ENCODE assay signal across 9 mouse cellular contexts in the genomic region with DNA sequence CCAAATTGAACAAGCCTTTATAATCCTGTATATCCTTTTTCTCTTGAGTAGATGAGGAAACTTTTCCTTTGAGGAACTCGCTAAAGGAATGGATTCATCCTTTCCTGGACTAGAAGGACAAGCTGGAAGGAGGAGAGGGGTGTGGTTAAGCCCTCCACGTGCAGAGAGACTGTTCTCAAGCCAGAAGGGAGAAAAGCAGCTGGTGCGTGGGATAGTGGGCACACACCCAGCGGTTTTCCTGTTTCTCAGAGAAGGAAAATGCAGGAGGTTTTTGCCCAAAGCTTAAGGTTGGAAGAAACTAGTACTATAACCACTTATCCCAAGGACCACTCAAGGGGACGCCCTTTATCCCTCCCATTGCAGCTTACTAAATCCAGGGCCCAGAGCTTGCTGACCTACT. TPM values are rescaled to one million over a fixed set of nuclear protein-coding genes. Genes with fewer than 3 reads are reported as not detected.
A peak's percentile ranks its signal among the peaks of the same experiment; 100 is the strongest.
DNase-seq lines count a peak whose midpoint lies in the region; ATAC-seq lines count a peak whose summit lies in the region.
"Had no signal": no experiment of that assay in that cellular context is flagged by ENCODE, and none has a peak within 500 bp of the region (broad histone marks: within the 10 kb centered on the region; RNA-seq: fewer than 3 reads in every experiment).

No protein-coding gene starts in this region.

- peak overlapping the region; percentile 64 for H3K4me2 ChIP-seq in heart, embryonic 11.5 days

- H3K4me1 ChIP-seq in heart, embryonic 11.5 days (ENCODE audit: control insufficient read depth, insufficient read depth, low read length) = no peaks in the 10 kb centered on the region
- H3K4me1 ChIP-seq: liver, embryonic 13.5 days had no signal

- H3K9ac ChIP-seq in heart, embryonic 11.5 days (ENCODE audit: low read depth, low read length) = no peak overlapping the region
- H3K9ac ChIP-seq: liver, embryonic 13.5 days had no signal

- H3K4me3 ChIP-seq in heart, embryonic 11.5 days (ENCODE audit: low read depth, low read length) = peak overlapping the region; percentile 60; the same call in 1 of the 2 replicates

- H3K36me3 ChIP-seq in heart, embryonic 11.5 days (ENCODE audit: control insufficient read depth, insufficient read depth, low read length) = no peaks in the 10 kb centered on the region
- H3K36me3 ChIP-seq: liver, embryonic 13.5 days had no signal

- ATAC-seq in cerebellum, adult (ENCODE audit: insufficient number of reproducible peaks, low FRiP score, low TSS enrichment) = no peak
- ATAC-seq in heart, embryonic 11.5 days (replicated peaks; ENCODE audit: insufficient number of reproducible peaks, low FRiP score, low TSS enrichment) = no peak

- intact Hi-C loops in left cerebral cortex, postnatal 10 days (cut with DNase I) = no loop called here

- H3K27me3 ChIP-seq in heart, embryonic 11.5 days (ENCODE audit: control insufficient read depth, insufficient read depth, low read length) = peaks cover 13% of the 10 kb centered on the region; the same call in 1 of the 2 replicates

- H3K9me3 ChIP-seq in heart, embryonic 11.5 days (replicated peaks; ENCODE audit: control insufficient read depth, low read length) = no peaks in the 10 kb centered on the region
- H3K9me3 ChIP-seq: liver, embryonic 13.5 days had no signal

- 28% methylated on average over 5 of the region's 5 CpGs for whole genome bisulfite sequencing in heart, embryonic 11.5 days (ENCODE audit: insufficient replicate concordance)

- peak; percentile 7 for DNase-seq in cerebellum, adult 11 months
- DNase-seq in cerebellum, postnatal 14 days = peak; percentile 13 to 40
- peak; percentile 53 to 56 for DNase-seq in left cerebral cortex, postnatal 10 days (ENCODE audit: extremely low spot score in 1 of 2, low spot score in 2 of 2)
- DNase-seq in right cerebral cortex, postnatal 10 days (ENCODE audit: low spot score in 2 of 2) = peak; percentile 78
- no peak for DNase-seq in spleen, postnatal 36 days (ENCODE audit: low spot score in 2 of 2)
- DNase-seq in T-cell, adult 2 months (ENCODE audit: low spot score) = no peak
- DNase-seq: liver, embryonic 13.5 days had no signal

- H3K27ac ChIP-seq in heart, embryonic 11.5 days (ENCODE audit: low read depth, low read length) = no peak overlapping the region
- H3K27ac ChIP-seq: liver, embryonic 13.5 days had no signal

RNA-seq across cellular contexts. Expression of gene Aff2, which starts 0.7 kb away (rescaled TPM):
- 7.9 and 8.9 TPM in 2 replicates for polyA plus RNA-seq in heart, embryonic 11.5 days (2014; fragmentation: Nextera tagmentation; extraction: Ambion mirVana)
- total RNA-seq in left cerebral cortex, postnatal 10 days (2021) = 10 to 100 TPM; 25.7 to 29.0 TPM

Comparison
In these comparisons a context has a peak if more than half of its experiments do, and no peak if none do; other contexts are left out.
1. DNase-seq: peak in cerebellum, adult 11 months (single experiment), cerebellum, postnatal 14 days (2 of 2), left cerebral cortex, postnatal 10 days (2 of 2) and right cerebral cortex, postnatal 10 days (2 of 2); none in spleen, postnatal 36 days (0 of 2) and T-cell, adult 2 months (single experiment).